Mouse (Mus musculus): ENCODE measurements around the gene Ccdc58. TPM values are rescaled to one million over a fixed set of nuclear protein-coding genes. Genes with fewer than 3 reads are reported as not detected.
"Not testable (repeated sequence)": the region's sequence is repeated elsewhere in the genome, so short reads cannot be mapped to it uniquely, and the experiment has no call there.

Ccdc58 gene
- total RNA-seq, 2 experiments from 2014 or later: 14.0 to 19.8 TPM

- no peak for DNase-seq (ENCODE audit: low spot score in 2 of 2)
Observed at GRCm38 (mm10) chr16:36071071-36071449, 425 bp upstream of the Ccdc58 start.

DNA sequence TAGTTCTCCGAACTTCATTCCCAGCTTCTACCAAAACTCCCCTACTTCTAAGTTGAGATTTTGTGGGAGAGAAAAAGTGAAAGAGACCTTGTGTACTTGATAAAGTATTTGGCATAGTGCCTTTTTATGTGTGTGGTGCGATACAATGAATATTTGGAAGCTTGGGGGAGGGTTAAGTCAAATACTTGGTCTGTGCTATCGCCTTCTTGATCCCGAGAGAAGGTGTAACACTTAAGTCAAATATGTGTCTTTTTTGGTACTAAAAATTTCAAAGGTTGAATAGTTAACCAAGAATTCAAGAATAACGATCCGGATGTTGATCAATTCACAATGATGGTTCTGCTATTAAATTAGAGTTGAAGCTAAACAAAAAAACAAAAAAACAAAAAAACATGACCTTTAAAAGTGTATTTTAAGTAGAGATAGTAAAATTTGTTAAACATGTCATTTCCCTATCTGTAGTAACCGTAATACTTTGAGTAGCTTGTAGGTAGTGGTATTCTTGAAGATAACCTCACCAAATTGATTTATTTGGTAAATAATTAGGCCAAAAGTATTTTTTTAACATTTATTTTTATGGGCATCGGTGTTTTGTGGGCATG, 1.0 kb downstream of the Ccdc58 start:
- no peak for DNase-seq (ENCODE audit: low spot score in 2 of 2)
- intact Hi-C loops (cut with DNase I): loop anchor here (10.0 kb wide), 2 partner anchors 552 to 752 kb away; partner anchors contain the start of gene Iqcb1

More at GRCm38 (mm10) chr16:36071071-36071449, 425 bp upstream of the Ccdc58 start:
- intact Hi-C loops (cut with DNase I): loop anchor here (1.0 to 10.0 kb wide), 4 partner anchors 30 to 754 kb away; partner anchors contain the start of genes Iqcb1 and Wdr5b

GRCm38 (mm10) chr16:36074772-36075171, 3.3 kb downstream of the Ccdc58 start:
- intact Hi-C loops (cut with DNase I): loop anchor here (10.0 kb wide), 2 partner anchors 550 to 750 kb away; partner anchors contain the start of gene Iqcb1
- no peak for DNase-seq (ENCODE audit: low spot score in 2 of 2)

DNA sequence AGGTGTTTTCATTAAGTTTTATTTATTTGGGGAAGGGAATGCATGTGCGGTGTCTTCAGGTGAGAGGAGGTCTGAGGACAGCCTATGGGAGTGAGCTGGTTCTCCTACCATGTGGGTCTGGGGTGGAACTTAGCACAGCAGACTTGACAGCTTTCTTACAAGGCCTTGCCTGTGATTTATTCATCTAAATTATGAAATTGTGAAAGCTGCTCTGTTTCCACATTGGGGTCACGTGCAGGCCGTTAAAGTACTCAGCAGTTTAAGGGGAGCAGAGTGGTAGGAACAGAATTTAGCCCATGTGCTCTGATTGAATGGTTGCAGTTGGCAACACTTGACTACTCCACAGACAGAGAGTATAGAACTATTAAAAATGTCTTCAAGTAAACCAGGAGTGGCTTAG, 8.4 kb downstream of the Ccdc58 start:
- no peak for DNase-seq (ENCODE audit: low spot score in 2 of 2)
- intact Hi-C loops (cut with DNase I): loop anchor here (10.0 kb wide), 2 partner anchors 545 to 745 kb away; partner anchors contain the start of gene Iqcb1

DNA sequence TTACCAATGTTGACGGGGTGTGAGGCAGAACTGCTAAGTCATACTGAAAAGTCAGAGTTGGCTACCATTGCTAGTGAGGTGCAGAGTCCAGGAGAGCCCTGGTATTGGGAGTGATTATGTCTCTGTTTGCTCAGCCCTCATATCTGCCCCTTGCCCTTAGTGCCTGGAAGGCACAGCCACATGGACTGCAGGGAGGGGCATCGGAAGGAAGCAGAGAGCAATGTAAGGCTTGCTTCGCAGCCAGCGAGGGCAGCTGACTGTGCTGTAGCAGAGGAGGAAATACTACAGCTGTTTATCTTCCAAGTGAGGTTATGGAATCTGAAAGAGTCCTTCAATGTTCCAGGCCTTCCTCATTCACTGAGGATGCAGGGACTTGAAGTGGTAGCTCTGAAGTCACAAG, 16.4 kb downstream of the Ccdc58 start:
- intact Hi-C loops (cut with DNase I): no loop called here
- no peak for DNase-seq (ENCODE audit: low spot score in 2 of 2)

DNA sequence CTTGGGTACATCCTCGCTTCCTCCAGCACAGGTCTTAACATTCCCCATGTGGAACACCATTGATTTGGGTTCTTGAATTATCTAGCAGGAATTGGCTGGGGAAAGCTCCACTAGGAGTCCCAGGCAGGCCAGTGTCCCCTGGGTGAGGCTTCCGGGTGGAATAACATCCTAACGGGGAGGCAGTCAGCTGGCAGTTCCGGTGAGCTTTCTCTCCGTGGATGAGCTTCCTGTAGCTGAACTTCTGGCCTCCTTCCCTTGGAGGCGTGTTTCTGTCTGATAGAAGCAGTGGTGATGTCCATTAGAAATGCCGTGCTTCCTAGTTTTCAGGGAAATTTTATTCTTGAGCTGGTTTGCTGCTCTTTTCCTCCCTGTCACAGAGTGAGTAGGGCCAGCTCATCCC, 17.6 kb downstream of the Ccdc58 start:
- DNase-seq (ENCODE audit: low spot score in 2 of 2): no peak
- intact Hi-C loops (cut with DNase I): no loop called here

DNA sequence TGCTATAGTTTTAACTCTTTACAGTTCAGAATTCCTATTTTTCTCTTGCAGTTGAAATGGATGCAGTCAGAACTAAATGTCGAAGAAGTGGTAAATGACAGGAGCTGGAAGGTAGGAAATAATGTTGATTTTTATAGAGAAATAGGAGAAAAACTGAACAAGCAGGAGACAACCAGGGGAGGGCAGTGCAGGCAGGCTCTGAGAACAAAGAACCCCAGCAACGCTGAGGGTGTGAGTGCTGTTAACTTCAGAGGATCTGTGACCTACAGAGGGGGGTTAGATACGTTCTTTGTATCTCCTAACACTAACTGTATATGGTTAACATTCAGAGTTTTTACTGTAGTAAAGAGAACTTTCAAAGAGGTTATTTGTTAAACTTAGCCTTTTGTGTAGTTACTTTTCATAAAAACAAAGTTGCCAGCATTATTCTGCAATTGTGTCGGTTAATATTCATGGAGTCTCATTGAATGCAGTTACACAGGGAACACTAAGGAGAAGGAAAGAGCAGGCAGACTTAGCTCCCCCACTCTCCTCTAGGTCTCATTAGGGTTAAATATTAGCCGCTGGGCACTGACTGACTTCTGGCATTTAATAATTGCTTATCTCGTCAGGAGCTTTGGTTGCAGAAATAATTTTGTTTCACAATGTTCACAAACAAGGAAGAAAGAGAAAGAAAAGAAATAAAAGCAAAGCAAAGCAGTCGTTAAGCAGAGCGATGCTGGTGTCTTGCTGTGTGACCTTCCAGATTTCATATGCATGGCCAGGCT, 18.5 kb downstream of the Ccdc58 start:
- DNase-seq (ENCODE audit: low spot score in 2 of 2): no peak
- intact Hi-C loops (cut with DNase I): no loop called here

DNA sequence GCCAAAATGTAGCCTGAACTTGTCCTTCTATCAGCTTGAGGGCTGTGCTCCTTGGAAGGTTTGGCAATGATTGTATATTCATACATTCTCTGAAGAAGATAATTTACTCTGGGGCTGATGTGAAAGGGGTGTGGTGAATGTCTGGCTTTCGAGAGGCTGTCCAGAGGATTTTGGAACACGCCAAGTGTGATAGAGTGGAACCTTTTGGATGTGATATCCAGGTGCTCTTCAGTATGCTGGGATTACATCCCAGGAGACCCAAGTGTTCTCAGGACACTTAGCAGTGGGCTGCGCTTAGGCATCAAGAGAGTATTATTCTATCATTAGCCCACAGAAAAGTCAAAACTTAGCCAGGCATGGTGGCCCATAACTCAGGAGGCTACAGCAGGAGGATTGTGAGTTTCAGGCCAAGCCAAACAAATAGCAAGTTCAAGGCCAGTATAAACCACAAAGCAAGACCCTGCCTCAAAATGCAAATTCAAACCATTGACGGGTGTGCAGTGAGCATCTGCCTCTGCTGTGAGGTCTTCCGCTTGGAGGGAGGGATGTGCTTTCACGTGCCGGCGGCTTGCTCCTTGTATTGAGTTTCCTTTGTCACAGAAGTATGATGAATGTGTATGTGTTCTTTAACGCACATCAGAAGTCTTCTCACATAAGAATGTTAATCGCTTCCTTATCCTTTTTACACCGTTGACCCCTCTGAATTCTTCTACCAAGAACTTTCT, 19.5 kb downstream of the Ccdc58 start:
- no peak for DNase-seq (ENCODE audit: low spot score in 2 of 2)
- intact Hi-C loops (cut with DNase I): no loop called here

GRCm38 (mm10) chr16:36094079-36094478, 22.6 kb downstream of the Ccdc58 start:
- no peak for DNase-seq (ENCODE audit: low spot score in 2 of 2)
- intact Hi-C loops (cut with DNase I): no loop called here

DNA sequence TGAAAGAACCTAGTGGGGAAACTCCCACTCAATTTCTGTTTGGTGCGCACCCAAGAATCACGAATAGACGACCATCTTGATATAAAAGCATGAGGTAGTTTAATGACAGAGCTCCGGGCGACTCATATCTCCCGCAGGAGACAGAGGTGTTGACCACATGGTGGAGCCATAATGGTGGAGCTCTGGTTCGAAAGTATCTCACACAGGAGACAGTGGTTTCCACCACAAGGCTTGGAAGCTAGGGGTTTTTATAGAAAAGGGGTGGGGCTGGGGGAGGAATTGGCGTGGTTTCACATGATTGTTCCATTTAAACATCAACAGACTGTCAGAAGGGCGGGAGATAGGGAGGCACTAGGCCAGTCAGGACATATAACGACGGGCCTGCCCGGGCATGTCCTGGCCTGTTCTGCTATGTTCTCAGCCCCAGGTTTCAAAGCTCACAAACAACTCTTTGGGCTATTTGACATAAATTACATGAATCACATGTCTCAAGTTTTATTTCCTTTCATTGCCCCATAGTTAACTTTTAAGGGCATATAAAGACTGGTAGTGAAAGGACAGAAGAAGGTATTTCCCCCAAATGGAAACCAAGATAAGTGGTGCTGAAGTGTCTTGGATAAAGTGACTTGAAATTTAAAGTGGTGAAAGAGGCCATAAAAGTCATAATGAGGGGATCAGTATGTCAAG, 26.5 kb downstream of the Ccdc58 start:
- DNase-seq (ENCODE audit: low spot score in 2 of 2); intact Hi-C loops (cut with DNase I): not testable (repeated sequence)

- no peak for DNase-seq (ENCODE audit: low spot score in 2 of 2)
- intact Hi-C loops (cut with DNase I): no loop called here
Observed at GRCm38 (mm10) chr16:36101526-36101925, 30.0 kb downstream of the Ccdc58 start.

- intact Hi-C loops (cut with DNase I): no loop called here
- no peak for DNase-seq (ENCODE audit: low spot score in 2 of 2)
Observed at GRCm38 (mm10) chr16:36102211-36102610, 30.7 kb downstream of the Ccdc58 start.

DNA sequence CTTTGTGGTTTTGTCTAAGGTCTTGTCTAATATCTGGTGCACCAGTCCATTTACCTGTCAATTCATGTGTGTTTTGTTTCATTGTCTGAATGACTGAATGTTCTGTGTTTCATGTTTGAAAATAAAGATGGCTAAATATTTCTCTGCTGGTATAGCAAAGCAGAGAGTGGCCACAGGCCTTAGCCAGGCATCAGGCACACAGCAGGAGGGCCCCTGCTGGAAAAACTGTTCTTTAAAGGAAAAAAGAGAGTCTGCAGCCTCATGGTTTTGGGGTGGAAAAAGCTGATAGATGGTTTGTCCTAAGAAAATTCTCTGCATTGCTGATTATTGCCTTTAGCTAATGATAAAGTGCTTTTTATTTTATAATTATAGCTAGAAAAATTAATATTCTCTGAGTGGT, 40.0 kb downstream of the Ccdc58 start:
- intact Hi-C loops (cut with DNase I); DNase-seq (ENCODE audit: low spot score in 2 of 2): not testable (repeated sequence)

DNA sequence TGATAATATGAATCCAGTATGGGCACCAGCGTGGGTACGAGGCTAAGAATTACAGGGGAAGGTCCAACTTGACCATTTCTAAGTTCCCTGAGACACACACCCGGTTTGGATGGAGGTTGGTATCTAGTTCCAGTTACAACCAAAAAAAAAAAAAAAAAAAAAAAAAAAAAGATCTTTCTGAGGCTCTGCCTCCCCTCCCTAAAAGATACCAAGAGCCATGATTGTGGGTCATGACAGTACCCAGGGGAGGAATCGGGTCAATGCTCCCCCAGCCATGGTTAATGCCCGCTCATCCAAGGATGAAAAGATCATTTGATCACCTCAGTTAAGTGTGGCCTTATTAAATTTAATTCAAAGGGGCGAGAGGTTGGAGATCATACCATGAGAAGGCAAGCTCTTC, 44.3 kb downstream of the Ccdc58 start:
- DNase-seq (ENCODE audit: low spot score in 2 of 2); intact Hi-C loops (cut with DNase I): not testable (repeated sequence)

GRCm38 (mm10) chr16:36128092-36128491, 56.6 kb downstream of the Ccdc58 start:
- no peak for DNase-seq (ENCODE audit: low spot score in 2 of 2)
- intact Hi-C loops (cut with DNase I): no loop called here

DNA sequence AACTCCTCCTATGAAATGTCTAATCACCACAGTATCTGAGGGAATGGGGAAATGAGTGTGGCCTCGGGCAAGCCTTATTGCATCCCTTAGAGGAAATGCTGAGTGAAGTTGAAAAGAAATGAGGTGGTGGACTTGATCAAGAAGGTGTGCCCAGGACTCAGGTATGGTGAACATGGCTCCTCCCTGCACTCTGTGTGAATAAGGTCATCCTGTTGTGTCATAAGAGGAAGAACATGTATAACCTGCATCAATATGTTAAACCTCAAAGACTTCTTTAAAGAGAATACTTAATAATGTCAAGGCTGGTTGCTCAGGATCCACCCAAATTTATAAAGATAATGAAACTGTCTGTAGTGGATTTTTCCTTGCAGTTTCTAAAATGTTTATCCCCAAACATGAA, 59.7 kb downstream of the Ccdc58 start, which contains the start of gene Csta1:
Gene Csta1, minus strand, starts transcription at position 101 of the 400 bp plus-strand sequence.
- no peak for DNase-seq (ENCODE audit: low spot score in 2 of 2)
- intact Hi-C loops (cut with DNase I): no loop called here

- no peak for DNase-seq (ENCODE audit: low spot score in 2 of 2)
- intact Hi-C loops (cut with DNase I): no loop called here
Observed at GRCm38 (mm10) chr16:36138201-36138600, 66.7 kb downstream of the Ccdc58 start.

Data from left cerebral cortex, postnatal 25 days (tissue).